Mouse (Mus musculus) inflammation-experienced regulatory T-cells, adult 6 months (primary cell): ENCODE measurements around the gene Cars. TPM values are rescaled to one million over a fixed set of nuclear protein-coding genes. Genes with fewer than 3 reads are reported as not detected.
A peak's percentile ranks its signal among the peaks of the same experiment; 100 is the strongest.

Source experiments
- ATAC-seq: one replicate; pipeline ENCODE4 v1.8.0; 2017
- polyA plus RNA-seq, 3 experiments: library from polyadenylated mRNA; unstranded; fragments of 100-300 nt; shearing (Covaris generic); gene quantifications; one replicate each; pipeline ENCODE4 v1.2.1; 2017

The Cars gene
- 10 to 100 TPM; 29.9 to 40.2 (median 31.2) TPM for polyA plus RNA-seq

DNA sequence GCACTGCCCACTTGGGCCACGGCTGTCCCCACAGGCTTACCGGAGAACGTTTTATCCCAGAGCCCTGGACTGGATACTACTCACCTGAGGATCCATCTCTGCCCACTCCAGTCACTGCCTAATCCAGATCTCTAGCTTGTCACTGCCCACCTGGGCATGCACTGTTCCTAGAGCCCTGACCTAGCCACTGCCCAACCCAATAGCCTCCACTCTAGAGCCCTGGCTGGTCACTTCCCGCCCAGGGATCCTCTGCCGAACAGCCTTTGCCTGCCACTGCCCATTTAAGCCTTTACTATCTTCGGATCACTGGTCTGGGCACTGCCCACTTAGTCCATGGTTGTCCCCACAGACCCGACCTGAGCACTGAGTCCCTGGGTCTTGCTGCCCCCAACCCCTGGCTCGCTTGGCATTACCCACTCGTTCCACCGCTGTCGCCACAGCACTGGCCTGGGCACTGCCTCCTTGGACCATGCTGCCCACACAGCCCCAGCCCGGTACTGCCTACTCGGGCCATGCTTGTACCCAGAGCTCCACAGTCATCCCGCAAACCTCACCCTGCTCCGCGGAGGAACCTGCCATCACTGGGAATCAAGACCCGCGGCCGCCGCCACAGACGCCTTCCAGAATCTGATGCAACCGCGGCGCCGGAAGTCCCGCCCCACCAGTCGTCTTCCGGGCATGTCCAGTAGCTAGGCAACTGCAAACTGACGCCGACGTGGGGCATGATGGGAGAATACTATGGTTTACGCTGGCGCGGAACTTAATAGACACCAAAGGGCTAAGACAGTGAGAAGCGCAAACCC, at the start of gene Cars:
Cars (minus strand) TSS at position 663 of the 803 bp plus-strand sequence.
- ATAC-seq = peak; percentile 99

DNA sequence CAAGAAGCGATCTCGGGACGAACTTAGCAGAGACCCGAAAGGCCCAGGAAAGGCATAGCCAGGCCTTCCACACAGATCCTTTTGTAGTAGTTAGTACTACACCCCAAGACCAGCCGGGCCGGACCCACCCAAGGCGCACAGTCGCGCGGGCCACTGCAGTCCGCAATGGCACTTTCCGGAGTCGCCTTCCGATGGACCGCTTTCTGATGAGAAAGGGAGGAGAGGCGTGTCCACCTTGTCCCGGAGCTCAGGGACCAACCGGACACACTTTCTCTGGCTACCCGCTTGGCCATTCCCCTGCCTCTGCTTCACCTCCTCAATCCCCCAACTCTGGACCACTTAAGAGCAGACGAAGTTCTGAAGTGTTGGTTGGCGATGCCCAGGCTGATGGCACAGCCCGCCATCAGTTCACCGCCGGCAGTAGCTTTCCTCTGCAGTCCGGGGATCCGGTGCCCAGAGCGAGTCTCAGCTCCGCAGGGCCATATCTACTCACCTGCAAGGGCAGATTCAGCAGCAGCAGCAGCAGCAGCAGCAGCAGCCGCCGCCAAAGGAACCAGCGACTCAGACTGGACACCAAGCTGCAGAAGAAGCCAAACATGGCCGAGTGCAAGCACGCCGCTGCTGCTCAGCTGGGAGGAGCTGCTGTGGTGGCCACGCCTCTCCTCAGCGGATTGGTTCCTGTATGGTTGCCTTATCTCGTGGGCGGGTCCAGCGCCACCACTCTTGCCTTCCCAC, 49.3 kb upstream of the Cars start, which contains the start of gene Tnfrsf22:
Tnfrsf22 (minus strand) TSS at position 628 of the 735 bp plus-strand sequence.
- peak; percentile 100 for ATAC-seq

DNA sequence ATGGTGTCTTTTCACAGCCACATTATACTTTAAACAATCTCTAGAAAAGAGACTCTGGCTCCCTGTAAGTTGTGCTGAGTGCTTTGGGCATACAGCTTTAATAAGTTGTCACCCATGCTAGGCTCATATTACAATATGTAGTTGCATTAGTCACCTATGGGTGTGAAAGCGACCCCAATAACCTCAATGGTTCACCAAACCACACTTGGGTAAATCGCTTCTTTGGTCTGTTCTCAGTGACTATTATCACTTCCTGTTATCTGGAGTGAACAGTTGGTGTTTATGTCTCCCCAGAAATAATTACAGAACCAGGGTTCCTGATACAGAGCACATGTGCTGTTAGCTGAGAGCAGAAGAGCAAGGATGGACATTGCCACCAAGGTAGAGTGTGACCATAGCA, 44.1 kb upstream of the Cars start:
- ATAC-seq = peak; percentile 56

DNA sequence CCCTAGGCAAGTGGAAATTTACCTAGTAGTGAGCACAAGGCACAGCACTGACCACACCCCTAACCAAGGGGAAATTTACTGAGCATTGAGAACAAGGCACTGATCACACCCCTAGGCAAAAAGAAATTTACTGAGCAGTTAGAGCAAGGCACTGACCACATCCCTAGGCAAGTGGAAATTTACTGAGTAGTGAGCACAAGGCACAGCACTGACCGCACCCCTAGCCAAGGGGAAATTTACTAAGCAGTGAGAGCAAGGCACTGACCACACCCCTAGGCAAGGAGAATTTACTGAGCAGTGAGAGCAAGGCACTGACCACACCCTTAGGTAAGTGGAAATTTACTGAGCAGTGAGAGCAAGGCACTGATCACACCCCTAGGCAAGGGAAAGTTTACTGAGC, 36.8 kb upstream of the Cars start:
- no peak for ATAC-seq

DNA sequence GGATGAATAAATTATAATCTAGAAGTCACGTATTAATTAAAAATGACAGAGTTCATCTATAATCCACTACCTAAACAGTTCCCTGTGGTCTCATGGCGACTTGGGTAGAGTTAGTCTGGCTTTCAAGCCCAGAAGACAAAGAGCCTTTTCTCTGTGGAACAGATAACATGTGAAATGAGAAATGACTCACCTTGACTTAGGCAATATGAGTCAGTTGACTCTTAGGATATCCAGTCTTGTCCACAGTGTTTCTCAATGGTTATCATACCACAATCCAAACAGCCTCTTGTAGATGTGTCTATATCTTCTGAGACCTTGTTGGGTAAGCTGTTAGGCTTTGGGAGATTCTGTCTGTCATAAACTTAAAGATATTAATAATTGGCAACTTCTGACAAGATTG, 31.6 kb upstream of the Cars start:
- ATAC-seq = no peak

DNA sequence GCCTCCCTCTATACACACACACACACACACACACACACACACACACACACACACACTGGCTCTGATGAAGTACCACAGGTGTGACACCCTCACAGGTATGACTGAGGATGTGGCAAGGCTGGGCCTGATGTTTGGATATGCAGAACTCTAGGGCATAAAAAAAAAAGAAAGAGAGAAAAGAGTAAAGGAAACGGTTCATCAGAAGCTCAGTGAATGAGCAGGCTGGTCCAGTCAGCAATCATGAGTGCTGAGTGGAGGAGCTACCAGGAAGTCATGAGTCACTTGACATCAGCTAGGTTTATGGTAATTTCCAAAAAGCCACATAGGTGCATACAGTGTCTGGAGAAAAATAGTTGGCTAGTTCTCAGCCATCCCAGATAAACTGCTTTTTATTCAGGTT, 29.6 kb upstream of the Cars start:
- peak; percentile 80 for ATAC-seq

DNA sequence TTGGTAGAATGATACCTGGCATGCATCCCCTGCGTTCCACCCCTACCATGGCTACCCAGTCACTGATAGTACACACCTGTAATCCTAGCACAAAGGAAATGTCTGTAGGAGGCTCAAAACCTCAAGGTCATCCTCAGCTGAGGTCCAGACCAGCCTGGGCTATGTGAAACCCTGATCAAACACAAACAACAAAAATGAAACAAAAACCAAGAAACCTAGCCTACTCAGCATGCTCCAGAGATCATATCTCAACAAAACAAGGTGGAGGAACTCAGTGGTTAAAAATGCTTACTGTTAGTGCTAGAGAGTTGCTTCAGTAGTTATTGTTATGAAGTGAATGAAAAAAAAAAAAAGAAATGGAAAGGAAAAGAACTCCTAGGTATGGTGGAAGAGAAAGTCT, 28.6 kb upstream of the Cars start, which contains the start of gene Tnfrsf26:
Tnfrsf26 (minus strand) TSS at position 183 of the 400 bp plus-strand sequence.
- ATAC-seq = peak; percentile 42

GRCm38 (mm10) chr7:143627555-143628286, 27.8 kb upstream of the Cars start:
- ATAC-seq = peak; percentile 12

- ATAC-seq = no peak
Measured at GRCm38 (mm10) chr7:143626178-143626577, 26.3 kb upstream of the Cars start.

- ATAC-seq = peak; percentile 22
Measured at GRCm38 (mm10) chr7:143625151-143625550, 25.3 kb upstream of the Cars start.

DNA sequence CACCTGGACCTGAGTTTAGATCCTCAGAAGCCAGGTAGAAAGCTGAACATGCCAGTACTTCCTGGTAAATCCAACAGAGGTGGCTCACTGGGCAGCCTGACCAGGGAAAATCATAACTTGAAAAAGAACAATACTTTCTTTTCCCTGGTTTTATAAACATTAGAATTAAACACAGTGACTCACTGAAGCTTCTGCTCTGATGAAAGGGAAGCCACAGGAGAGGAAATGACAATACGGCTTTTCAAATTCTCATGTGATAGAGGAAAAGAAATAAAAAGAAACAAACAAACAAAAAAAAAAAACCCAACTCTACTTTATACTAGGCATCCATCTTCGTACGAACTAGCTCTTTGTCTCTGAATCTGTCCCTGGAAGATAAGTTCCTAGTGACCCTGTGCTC, 24.7 kb upstream of the Cars start:
- no peak for ATAC-seq

GRCm38 (mm10) chr7:143620951-143621350, 21.1 kb upstream of the Cars start:
- ATAC-seq = no peak

DNA sequence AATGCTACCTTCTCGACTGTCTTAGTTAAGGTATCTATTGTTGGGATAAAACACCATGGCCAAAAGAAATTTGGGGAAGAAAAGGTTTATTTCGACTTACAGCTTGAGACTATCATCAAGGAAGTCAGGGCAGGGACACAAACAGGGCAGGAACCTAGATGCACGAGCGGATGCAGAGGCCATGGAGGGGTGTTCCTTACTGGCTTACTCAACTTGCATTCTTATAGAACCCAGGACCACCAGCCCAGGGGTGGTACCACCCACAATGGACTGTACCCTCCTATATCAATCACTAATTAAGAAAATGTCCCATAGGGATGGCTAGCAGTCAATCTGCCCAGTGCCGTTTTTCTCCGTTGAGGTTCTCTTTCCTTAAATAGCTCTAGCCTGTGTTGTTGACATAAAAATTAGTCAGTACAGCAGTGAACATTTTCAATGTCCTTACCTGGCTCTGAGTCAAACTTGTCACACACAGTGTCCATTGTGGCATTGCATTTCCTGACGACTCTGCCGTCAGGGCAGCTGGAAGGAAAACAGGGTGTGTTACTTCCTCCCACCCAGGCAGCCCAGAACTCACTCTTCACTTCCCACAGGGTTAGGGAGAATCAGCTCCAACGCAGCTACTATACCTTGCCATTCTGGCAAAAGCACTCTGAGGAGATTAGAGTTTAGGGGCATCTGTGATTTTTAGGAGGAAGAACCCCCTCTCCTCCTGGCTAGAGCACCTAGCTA, 14.7 kb upstream of the Cars start:
- ATAC-seq = no peak

DNA sequence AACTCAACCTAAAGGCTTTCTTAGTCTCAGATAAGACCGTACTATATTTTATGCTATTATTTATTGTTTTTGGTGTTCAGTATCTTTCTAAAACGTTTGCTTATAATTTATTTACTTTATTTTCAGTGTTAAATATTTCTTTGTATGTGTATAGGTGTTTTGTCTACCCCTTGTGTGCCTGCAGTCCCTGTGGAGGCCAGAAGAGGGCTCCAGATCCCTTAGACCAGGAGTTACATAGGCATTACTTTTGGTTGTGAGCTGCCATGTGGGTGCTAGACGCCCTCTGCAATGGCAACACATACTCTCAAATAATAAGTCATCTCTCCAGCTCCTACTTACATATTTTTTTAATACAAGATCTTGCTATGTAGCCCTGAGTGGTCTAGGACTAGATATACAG, 12.3 kb upstream of the Cars start:
- ATAC-seq = no peak

DNA sequence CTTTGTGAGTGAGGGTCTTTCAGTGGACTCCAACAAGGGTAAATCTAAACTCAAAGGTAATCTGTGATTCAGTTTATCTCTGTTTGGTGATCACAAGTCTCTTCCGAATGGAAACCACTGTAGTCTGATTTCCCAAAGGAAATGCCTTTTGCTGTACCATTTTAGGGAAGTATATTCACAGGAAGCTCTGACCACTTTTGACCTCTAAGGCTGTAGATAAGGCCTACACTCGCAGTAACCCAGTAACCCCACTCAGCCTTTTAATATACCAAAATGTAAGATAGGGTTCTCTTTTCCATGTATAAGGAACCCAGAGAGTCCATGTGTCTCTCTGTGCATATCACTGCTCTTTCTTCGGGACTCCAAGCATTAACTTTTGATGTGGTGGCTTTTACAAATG, 5.4 kb upstream of the Cars start:
- no peak for ATAC-seq

DNA sequence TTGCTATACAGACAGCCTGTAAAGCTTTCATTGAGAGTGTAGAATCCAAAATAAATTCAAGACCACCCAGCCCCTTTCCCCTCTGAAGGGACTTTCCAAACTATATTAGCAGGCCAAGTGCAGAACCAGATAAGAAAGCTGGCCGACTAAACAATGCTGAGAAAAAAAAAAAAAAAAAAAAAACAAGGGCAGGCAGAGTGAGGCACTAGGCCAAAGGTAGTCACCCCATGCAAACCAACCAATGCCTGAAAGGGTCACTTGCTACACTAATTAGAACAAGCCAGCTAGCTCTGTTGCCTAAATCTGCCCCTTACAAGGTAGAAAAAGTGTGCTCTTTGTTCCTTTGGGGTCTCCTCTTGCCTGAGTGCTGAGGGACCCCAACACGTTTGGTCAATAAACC, 5.0 kb upstream of the Cars start:
- no peak for ATAC-seq

DNA sequence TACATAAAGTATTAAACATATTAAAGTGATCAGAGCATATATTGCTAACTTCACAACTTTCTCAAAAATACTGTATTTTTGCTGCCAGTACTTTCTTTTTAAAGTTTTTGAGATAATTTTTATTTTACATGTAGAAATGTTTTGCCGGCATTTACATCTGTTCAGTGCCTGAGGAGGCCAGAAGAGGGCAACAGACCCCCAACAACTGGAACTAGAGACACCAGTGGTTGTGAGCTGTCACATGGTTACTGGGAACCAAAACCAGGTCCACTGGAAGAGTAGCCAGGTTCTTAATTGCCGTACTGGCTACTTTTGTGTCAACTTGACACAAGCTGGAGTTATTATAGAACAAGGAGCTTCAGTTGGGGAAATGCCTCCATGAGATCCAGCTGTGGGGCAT, 1.8 kb upstream of the Cars start:
- ATAC-seq = no peak

GRCm38 (mm10) chr7:143600231-143600740, 396 bp upstream of the Cars start:
- no peak for ATAC-seq

- no peak for ATAC-seq
Measured at GRCm38 (mm10) chr7:143594865-143595264, 5.0 kb downstream of the Cars start.

DNA sequence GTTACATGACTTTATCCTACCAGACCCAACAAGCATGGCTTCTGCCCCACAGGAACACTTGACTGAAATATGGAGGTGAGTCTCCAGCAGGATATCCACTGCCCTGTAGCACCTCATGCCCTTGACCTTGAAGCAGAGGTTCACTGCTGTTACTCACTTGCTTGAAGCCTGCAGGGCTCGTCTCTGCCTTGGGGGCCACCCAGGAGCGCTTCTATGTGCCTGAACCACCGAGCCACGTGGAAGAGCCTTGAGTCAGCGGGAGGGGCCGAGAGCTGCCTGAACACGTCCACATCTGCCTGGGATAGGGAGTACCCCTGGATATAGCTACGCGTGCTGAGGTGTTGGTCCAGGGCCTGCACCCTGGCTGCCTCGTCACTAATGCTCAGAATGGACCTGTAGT, 7.6 kb downstream of the Cars start:
- ATAC-seq = no peak

- ATAC-seq = no peak
Measured at GRCm38 (mm10) chr7:143588006-143588405, 11.9 kb downstream of the Cars start.

- ATAC-seq = no peak
Measured at GRCm38 (mm10) chr7:143587586-143587985, 12.3 kb downstream of the Cars start.
